8 mouse cellular contexts compared by ENCODE assay signal in the genomic region with DNA sequence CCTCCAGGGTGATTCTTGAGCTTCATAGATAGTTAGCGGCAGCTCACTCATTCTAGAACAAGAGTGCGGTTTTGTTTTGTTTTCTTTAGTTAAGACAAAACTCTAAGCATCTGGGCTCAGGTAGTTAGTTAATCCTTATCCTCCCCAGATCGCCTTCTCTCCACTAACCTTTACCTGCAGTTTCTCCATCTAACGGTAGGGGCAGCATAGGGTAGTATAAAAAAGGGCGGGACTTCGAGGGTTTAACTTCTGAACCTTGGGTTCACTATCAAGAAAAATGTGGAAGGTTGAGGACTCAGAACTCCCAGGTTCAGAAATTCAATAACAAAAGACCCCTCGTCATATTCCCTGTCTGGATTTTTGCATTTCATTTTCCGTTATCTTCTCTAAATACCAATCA. TPM values are rescaled to one million over a fixed set of nuclear protein-coding genes. Genes with fewer than 3 reads are reported as not detected.
DNase-seq lines count a peak whose midpoint lies in the region; ATAC-seq and TF ChIP-seq lines count a peak whose summit lies in the region.

No protein-coding gene starts in this region.

- H3K4me1 ChIP-seq in cerebellum, adult 2 months (ENCODE audit: control insufficient read depth, insufficient read depth, low read length) = no peaks in the 10 kb centered on the region
- 0 out of 2 replicates have a peak, but pooled peaks cover 7% of the 10 kb centered on the region for H3K4me1 ChIP-seq in liver, embryonic 12.5 days

- no peak overlapping the region for H3K4me3 ChIP-seq in cerebellum, adult 2 months (replicated peaks; ENCODE audit: insufficient read depth, low read depth, low read length)
- no peak overlapping the region for H3K4me3 ChIP-seq in liver, embryonic 12.5 days

- 24% methylated on average over 8 of the region's 8 CpGs for WGBS in cerebellum, adult 2 months
- WGBS in liver, embryonic 12.5 days (ENCODE audit: insufficient replicate concordance) = 9% methylated on average over 8 of the region's 8 CpGs

- no peak overlapping the region for H3K27ac ChIP-seq in cerebellum, adult 2 months (ENCODE audit: insufficient read depth, low read length)
- H3K27ac ChIP-seq in liver, embryonic 12.5 days = no peak overlapping the region

- H3K9ac ChIP-seq in liver, embryonic 12.5 days = no peak overlapping the region

- peaks cover 1% of the 10 kb centered on the region; the same call in 1 of the 2 replicates for H3K27me3 ChIP-seq in cerebellum, adult 2 months (ENCODE audit: control insufficient read depth, insufficient read depth, low read length)
- H3K27me3 ChIP-seq in liver, embryonic 12.5 days (replicated peaks) = peaks cover 61% of the 10 kb centered on the region

- peak; percentile 19; the same call in 1 of the 2 replicates for TF ChIP-seq CTCF in cerebellum, adult 2 months (IDR thresholded peaks at IDR 0.05; ENCODE audit: borderline replicate concordance, insufficient read depth, low read depth, low read length)

- H3K4me2 ChIP-seq in liver, embryonic 12.5 days = no peak overlapping the region

- H3K9me3 ChIP-seq in liver, embryonic 12.5 days (replicated peaks) = no peaks in the 10 kb centered on the region

- ATAC-seq in liver, embryonic 12.5 days = no peak

- DNase-seq in cerebellum, adult 2 months = peak in 1 of 2 experiments; percentile 39
- DNase-seq in cerebellum, adult 11-12 months = no peak
- DNase-seq in liver (peak; percentile 25), MN1 (ENCODE audit: low spot score) (no peak), adipocyte (ENCODE audit: low spot score) (no peak)
- peak; percentile 75 to 84 for DNase-seq in cerebellum, postnatal 10 days
- DNase-seq in lung, postnatal 10 days = peak; percentile 70

- H3K36me3 ChIP-seq in liver, embryonic 12.5 days = no peaks in the 10 kb centered on the region

- TF ChIP-seq POLR2A in cerebellum, adult 2 months (IDR thresholded peaks at IDR 0.05; ENCODE audit: borderline replicate concordance, insufficient read depth, low read length) = no peak

RNA-seq across cellular contexts. Expression of a gene that starts 1.0 kb away (rescaled TPM):
- polyA plus RNA-seq in cerebellum, adult 2 months (2012; rRNA removed) = 39.5 and 46.9 TPM in 2 replicates
- 2.7 and 3.1 TPM in 2 replicates for polyA plus RNA-seq in liver, embryonic 12.5 days (2016; fragmentation: Nextera tagmentation; extraction: Ambion mirVana)

Comparison
In these comparisons a context has a peak if more than half of its experiments do, and no peak if none do; other contexts are left out.
1. DNase-seq: peak in liver (single experiment), cerebellum, postnatal 10 days (2 of 2) and lung, postnatal 10 days (single experiment); none in cerebellum, adult 11-12 months (single experiment), MN1 (single experiment) and adipocyte (single experiment).